Mouse (Mus musculus) lung, adult 2 months (tissue): ENCODE measurements around the gene Arhgdig. TPM values are rescaled to one million over a fixed set of nuclear protein-coding genes. Genes with fewer than 3 reads are reported as not detected.

Experiments used
- DNase-seq: peaks from one replicate; pipeline ENCODE4 v3.0.0; 2022
- H3K4me1 ChIP-seq: fragments of 200-500 bp; 2 replicates; pipeline ENCODE4 v1.6.1; 2011; ENCODE audit warnings: low read length; ENCODE audit not compliant: control insufficient read depth, insufficient read depth
- H3K4me3 ChIP-seq: fragments of 200-500 bp; replicated peaks from 2 replicates; pipeline ENCODE3; 2011; ENCODE audit warnings: low read depth, mild to moderate bottlenecking, control low read depth, low read length; ENCODE audit errors: extremely low read depth
- CTCF ChIP-seq: fragments of 200-500 bp; IDR thresholded peaks from 2 replicates; pipeline ENCODE4 v1.5.1; 2011; ENCODE audit warnings: mild to moderate bottlenecking, low read length, control low read depth; ENCODE audit not compliant: insufficient read depth
- POLR2A ChIP-seq: fragments of 200-500 bp; IDR thresholded peaks from 2 replicates; pipeline ENCODE4 v1.6.1; 2011; ENCODE audit warnings: low read depth, mild to moderate bottlenecking, control low read depth, low read length, borderline replicate concordance; ENCODE audit errors: extremely low read depth
- WGBS: fragments of 180-500 bp; shearing (Covaris S2); methylation state at CpG from one replicate; pipeline ENCODE4 v1.1.7; 2018; 5-methylcytosine and 5-hydroxymethylcytosine counted together
- polyA plus RNA-seq: library from polyadenylated mRNA; depleted of rRNA; stranded (reverse); fragments of >200 nt; gene quantifications from 2 replicates; pipeline ENCODE4 v1.2.3, GENCODE M21; 2012

Gene Arhgdig
- polyA plus RNA-seq, 1 experiment: 30.4 TPM

DNA sequence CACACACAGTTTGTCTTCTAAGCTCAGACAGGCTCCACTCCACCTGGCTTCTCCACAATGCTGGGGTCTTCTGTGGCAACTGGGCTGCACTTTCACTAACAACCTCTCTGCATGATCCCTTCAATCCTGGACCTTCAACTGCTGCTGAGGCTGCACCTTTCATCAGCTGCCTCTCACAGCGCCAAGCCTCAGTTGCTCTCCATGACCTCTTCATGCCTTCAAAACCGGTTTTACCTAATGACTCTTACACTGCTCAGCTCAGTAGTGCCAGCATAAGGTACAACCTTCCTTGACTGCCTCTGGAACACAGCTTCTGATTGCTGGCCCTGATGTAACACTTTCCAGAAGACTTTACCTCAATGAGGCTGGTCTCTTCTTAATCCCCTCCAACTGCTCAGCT, 13.9 kb upstream of the Arhgdig start:
- no peak overlapping the region for H3K4me3 ChIP-seq
- TF ChIP-seq CTCF: no peak
- DNase-seq: no peak
- WGBS: 57% methylated on average over 2 of the region's 2 CpGs
- no peaks in the 10 kb centered on the region for H3K4me1 ChIP-seq

DNA sequence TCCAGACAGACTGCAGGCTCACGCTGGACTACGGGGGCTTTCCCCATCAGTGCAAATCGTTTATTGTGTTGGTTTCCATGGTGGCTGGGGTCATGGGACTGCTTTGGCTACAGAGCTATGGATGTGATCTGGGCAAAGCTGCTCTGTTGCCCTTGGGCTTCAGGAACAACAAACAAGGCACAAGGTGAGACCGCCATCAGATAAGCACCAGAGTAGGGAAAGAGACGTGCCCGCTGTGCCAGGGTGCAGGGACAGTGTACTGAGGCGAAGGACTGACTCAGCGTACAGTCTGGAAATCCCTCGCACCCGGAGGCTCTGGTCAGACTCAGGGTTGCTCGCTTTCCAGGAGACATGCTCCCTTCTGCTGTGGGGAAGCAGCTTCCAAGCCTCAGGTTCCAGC, 5.1 kb upstream of the Arhgdig start:
- Histone ChIP-seq H3K4me3 (no peak overlapping the region), H3K4me1 (no peaks in the 10 kb centered on the region)
- TF ChIP-seq CTCF (no peak), POLR2A (no peak)
- WGBS: 81% methylated on average over 11 of the region's 11 CpGs
- no peak for DNase-seq

DNA sequence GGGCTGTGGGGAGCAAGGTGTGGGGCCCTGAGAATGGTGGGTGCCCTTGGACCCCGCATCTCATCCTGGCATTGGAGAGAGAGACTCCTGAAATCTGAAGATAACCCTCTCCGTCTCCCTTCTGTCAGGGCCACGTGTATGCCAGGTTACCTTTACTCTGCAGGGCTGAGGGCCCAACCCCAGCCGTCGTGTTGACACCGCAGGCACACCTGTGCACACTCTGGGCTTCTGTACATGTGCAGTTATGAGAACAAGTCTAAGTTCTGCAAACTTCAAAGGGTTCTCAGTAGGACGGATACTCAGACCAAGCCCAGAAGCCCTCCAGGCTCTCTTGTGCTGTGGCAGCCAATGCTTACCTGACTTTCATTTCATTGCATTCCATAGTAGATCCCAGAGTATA, 4.7 kb upstream of the Arhgdig start:
- 86% methylated on average over 7 of the region's 7 CpGs for WGBS
- no peaks in the 10 kb centered on the region for H3K4me1 ChIP-seq
- no peak for TF ChIP-seq POLR2A
- H3K4me3 ChIP-seq: no peak overlapping the region
- no peak for DNase-seq

DNA sequence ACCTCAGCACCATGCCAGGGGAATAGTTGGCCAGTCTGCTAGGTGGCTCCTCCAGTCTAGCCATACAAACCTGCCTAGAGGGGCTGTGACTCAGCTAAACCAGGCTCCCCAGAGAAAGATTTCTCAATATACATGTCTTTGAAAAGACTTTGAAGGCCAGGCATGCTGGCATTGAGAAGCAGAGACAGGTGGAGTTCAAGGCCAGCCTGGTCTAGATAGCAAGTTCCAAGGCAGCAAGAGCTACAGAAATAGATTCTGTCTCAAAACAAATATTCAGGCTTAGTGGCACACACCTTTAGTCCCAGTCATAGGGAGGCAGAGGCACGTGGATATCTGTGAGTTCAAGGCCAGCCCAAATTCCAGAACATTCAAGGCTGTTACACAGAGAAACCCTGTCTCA, 1.2 kb downstream of the Arhgdig start:
- TF ChIP-seq CTCF (no peak), POLR2A (no peak)
- Histone ChIP-seq H3K4me3 (no peak overlapping the region), H3K4me1 (peaks cover 4% of the 10 kb centered on the region)
- WGBS: 33% methylated on average over 1 of the region's 1 CpGs
- DNase-seq: no peak

DNA sequence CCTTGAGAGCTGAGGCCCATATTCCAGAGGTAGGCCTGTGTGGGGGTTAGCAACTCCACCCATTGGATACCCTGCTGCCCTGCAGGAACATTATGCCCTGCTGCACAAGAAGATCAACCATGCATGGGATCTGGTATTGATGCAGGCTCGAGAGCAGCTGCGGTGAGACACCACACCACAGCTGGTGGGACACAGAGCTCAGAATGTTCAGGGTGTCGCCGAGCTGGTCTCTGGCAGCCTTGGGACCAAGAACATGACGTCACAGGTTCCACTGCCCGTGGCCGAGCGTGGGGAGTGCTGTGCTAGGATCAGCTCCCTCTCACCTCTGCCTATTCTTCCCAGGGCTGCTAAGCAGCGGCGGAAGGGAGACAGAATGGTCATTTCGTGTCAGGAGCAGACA, 2.8 kb downstream of the Arhgdig start:
- DNase-seq: no peak
- no peak for TF ChIP-seq CTCF
- no peak for TF ChIP-seq POLR2A
- WGBS: 49% methylated on average over 11 of the region's 11 CpGs
- Histone ChIP-seq H3K4me1 (peaks cover 4% of the 10 kb centered on the region), H3K4me3 (no peak overlapping the region)

DNA sequence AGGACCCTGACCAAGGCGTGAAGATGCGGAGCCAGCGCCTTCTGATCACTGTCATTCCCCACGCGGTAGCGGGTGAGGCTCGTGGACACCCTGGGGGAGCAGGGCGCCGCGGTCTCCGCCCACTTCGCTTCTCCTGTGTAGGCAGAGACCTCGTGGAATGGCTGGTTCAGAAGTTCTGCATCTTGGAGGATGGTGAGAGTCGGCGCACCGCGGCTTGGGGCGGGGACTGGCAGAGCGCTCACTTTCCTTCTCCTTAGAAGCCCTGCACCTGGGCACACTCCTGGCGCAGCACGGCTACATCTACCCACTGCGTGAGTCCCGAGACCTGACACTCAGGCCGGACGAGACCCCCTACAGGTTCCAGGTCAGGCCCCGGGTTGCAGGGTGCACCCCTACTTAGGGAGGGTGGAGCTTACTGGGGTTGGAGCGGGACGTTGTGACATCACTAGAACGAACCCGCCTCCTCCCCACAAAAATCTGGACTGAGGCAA, 4.2 kb downstream of the Arhgdig start:
- DNase-seq: peak; percentile 68
- TF ChIP-seq CTCF: no peak
- WGBS: under 1% methylated on average over 30 of the region's 30 CpGs
- Histone ChIP-seq H3K4me1 (peaks cover 4% of the 10 kb centered on the region), H3K4me3 (peak overlapping the region; percentile 62)

DNA sequence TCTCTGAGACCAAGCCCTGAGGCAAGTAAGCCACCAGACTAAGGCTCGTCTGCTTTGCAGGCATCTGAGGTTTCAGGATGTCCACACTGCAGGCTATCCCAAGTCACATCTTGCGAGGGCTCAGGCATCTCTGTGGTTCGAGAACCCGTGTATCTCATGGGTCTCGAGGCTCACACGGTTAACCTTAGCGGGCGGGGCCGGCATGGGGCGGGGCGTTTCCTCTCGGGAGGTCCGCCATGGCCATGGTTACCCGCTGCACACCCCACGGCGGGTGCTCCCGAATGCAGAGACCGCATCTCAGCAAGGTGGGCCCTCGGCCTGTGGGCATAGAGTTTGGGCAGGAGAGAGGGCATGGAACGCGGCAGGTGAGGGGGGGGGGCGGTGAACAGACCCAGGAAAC, 4.8 kb downstream of the Arhgdig start, which contains the start of gene Rgs11:
TSS of gene Rgs11 (plus strand) at position 215 of the 400 bp plus-strand sequence.
- WGBS: 2% methylated on average over 22 of the region's 22 CpGs
- Histone ChIP-seq H3K4me3 (peak within 1 kb of the TSS; percentile 62), H3K4me1 (peaks cover 4% of the 10 kb centered on the region)
- no peak for TF ChIP-seq POLR2A
- no peak for TF ChIP-seq CTCF
- DNase-seq: peak; percentile 59

DNA sequence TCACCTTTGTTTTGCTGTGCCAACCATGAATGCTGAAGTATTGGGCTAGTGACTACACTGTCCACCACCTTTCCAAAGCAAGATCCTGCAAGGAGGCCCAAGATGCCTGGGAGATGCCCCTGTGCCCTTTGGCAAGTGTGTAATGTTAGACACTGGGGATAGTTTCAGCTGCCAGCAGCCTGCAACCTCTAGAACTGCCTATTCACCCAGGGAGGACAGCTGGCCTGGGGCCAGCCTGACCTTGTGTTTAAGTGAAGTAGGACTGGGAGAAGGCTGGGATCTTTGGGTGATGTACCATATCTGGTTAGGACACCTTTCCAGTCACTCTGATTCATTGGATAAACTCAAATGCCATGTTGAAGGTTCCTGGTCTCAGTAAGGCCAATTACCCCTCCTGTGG, 5.6 kb downstream of the Arhgdig start:
- peak; percentile 15 for DNase-seq
- no peak for TF ChIP-seq CTCF
- TF ChIP-seq POLR2A: no peak
- Histone ChIP-seq H3K4me1 (peaks cover 4% of the 10 kb centered on the region), H3K4me3 (no peak overlapping the region)

DNA sequence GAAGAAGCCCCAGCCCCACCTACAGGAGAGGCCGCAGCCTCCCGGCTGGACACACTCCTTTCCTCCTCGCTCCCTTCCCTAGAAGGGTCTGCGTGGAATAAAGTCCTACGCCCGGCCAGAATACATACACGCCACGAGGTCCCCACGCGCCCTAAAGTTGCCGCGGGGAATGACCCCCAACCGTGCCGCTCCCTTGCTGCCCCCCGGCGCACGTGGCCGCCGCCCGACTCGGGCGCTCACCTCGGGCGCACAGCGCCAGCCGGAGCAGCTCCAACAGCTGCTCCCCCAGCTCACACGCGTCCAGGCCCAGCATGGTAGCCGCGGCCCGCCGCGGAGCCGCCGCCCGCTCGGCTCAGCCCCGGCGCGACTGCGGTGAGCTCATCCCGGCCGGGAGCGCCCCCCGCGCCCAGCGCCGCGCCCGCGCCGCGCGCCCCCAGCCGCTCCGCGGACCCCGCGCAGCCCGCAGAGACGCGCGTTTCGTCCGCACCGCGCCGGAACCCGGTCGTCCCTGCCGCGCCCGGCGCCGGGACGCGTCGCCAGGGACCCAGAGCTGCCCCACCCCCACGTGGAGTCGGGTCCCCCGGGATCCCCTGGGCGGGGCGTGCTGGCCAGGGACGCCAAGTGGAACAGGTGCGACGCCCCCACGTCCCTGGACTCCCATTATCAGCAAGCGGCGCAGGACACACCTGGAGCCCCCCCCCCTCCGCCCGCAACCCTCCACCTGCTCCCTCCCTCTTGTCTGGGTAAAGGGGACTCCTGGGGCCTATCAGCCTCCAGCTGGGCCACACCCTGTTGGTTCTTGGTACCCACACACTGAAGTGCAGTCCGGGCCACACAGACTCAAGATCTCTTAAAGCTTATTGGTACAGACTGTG, 6.5 kb downstream of the Arhgdig start:
- H3K4me3 ChIP-seq: no peak overlapping the region
- TF ChIP-seq CTCF: no peak
- no peak for TF ChIP-seq POLR2A
- WGBS: 1% methylated on average over 92 of the region's 92 CpGs
- DNase-seq: peak; percentile 28
- peaks cover 4% of the 10 kb centered on the region for H3K4me1 ChIP-seq

DNA sequence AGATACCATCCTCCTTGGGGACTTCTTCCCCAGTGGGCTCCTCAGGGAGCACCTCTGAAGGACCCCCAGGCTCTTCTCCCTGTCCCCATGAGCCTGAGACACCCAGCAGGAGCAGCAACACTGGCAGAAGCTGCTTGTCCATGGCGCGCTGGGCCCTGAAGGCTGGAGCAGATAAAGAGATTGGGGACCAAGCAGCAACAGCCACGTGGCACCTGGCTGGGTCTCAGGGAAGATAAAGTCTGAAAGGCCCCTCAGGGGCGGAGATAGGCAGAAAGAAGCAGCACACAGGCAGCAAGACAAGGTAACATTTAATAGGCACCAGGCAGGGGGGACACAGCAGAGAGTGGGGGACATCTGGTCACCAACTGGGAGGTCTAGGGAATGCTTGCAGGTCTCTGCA, 8.7 kb downstream of the Arhgdig start, which contains the start of gene Pdia2:
TSS of gene Pdia2 (minus strand) at position 196 of the 400 bp plus-strand sequence.
- Histone ChIP-seq H3K4me1 (peaks cover 4% of the 10 kb centered on the region), H3K4me3 (no peak within 1 kb of the TSS)
- no peak for DNase-seq
- WGBS: 76% methylated on average over 4 of the region's 4 CpGs
- TF ChIP-seq CTCF (no peak), POLR2A (no peak)
